Comparison of ENCODE assay signal across 14 mouse cellular contexts in genomic region chr16:33343601-33344000, GRCm38 (mm10). TPM values are rescaled to one million over a fixed set of nuclear protein-coding genes. Genes with fewer than 3 reads are reported as not detected.
DNase-seq lines count a peak whose midpoint lies in the region; ATAC-seq and TF ChIP-seq lines count a peak whose summit lies in the region.
"Had no signal": no experiment of that assay in that cellular context is flagged by ENCODE, and none has a peak within 500 bp of the region (broad histone marks: within the 10 kb centered on the region; RNA-seq: fewer than 3 reads in every experiment).

No protein-coding gene starts in this region.

- H3K4me1 ChIP-seq in hindbrain, postnatal 0 days (ENCODE audit: insufficient read depth, low read length): no peaks in the 10 kb centered on the region; the same call in 1 of the 2 replicates
- H3K4me1 ChIP-seq in hindbrain, embryonic 11.5 days (replicated peaks; ENCODE audit: control insufficient read depth, insufficient read depth, low read length): no peaks in the 10 kb centered on the region
- H3K4me1 ChIP-seq in forebrain, embryonic 12.5 days: peaks cover 14% of the 10 kb centered on the region

- no peaks in the 10 kb centered on the region for H3K36me3 ChIP-seq in hindbrain, postnatal 0 days (ENCODE audit: insufficient read depth, low read length)
- H3K36me3 ChIP-seq in hindbrain, embryonic 11.5 days (ENCODE audit: control insufficient read depth, insufficient read depth, low read length): no peaks in the 10 kb centered on the region
- no peaks in the 10 kb centered on the region for H3K36me3 ChIP-seq in forebrain, embryonic 12.5 days (replicated peaks)
- H3K36me3 ChIP-seq: embryonic facial prominence, embryonic 15.5 days; forebrain, embryonic 15.5 days had no signal

- no peak overlapping the region for H3K4me2 ChIP-seq in hindbrain, postnatal 0 days (ENCODE audit: low read depth, low read length)
- no peak overlapping the region for H3K4me2 ChIP-seq in hindbrain, embryonic 11.5 days (replicated peaks; ENCODE audit: low read depth, low read length)
- H3K4me2 ChIP-seq in forebrain, embryonic 12.5 days: no peak overlapping the region
- H3K4me2 ChIP-seq: forebrain, embryonic 15.5 days; lung, embryonic 14.5 days had no signal

- 93% methylated on average over 7 of the region's 7 CpGs for WGBS in hindbrain, postnatal 0 days
- 87% methylated on average over 7 of the region's 7 CpGs for WGBS in hindbrain, embryonic 11.5 days
- WGBS in forebrain, embryonic 12.5 days: 94% methylated on average over 7 of the region's 7 CpGs

- H3K9ac ChIP-seq in hindbrain, postnatal 0 days (replicated peaks; ENCODE audit: low read length): no peak overlapping the region
- no peak overlapping the region for H3K9ac ChIP-seq in hindbrain, embryonic 11.5 days (ENCODE audit: low read depth, low read length)
- no peak overlapping the region for H3K9ac ChIP-seq in forebrain, embryonic 12.5 days
- H3K9ac ChIP-seq: embryonic facial prominence, embryonic 15.5 days; forebrain, embryonic 15.5 days; lung, embryonic 14.5 days had no signal

- ATAC-seq in hindbrain, postnatal 0 days: peak; percentile 32; the same call in 1 of the 2 replicates
- ATAC-seq in hindbrain, embryonic 11.5 days (ENCODE audit: low FRiP score): no peak
- peak; percentile 91 for ATAC-seq in inflammation-experienced regulatory T-cells, adult 6 months
- ATAC-seq in forebrain, embryonic 12.5 days (ENCODE audit: low FRiP score): no peak
- ATAC-seq: Patski had no signal

- no peaks in the 10 kb centered on the region for H3K27me3 ChIP-seq in hindbrain, postnatal 0 days (ENCODE audit: insufficient read depth, low read length)
- H3K27me3 ChIP-seq in hindbrain, embryonic 11.5 days (ENCODE audit: control insufficient read depth, insufficient read depth, low read length): no peaks in the 10 kb centered on the region
- H3K27me3 ChIP-seq in forebrain, embryonic 12.5 days: no peaks in the 10 kb centered on the region
- H3K27me3 ChIP-seq: embryonic facial prominence, embryonic 15.5 days; forebrain, embryonic 15.5 days; Patski had no signal

- no peaks in the 10 kb centered on the region for H3K9me3 ChIP-seq in hindbrain, postnatal 0 days (ENCODE audit: low read length)
- H3K9me3 ChIP-seq in hindbrain, embryonic 11.5 days (ENCODE audit: control insufficient read depth, low read length): no peaks in the 10 kb centered on the region
- no peaks in the 10 kb centered on the region for H3K9me3 ChIP-seq in forebrain, embryonic 12.5 days
- H3K9me3 ChIP-seq: embryonic facial prominence, embryonic 15.5 days; forebrain, embryonic 15.5 days had no signal

- H3K27ac ChIP-seq in hindbrain, postnatal 0 days: no peak overlapping the region
- H3K27ac ChIP-seq in hindbrain, embryonic 11.5 days (ENCODE audit: low read depth, low read length): no peak overlapping the region
- H3K27ac ChIP-seq in forebrain, embryonic 12.5 days: no peak overlapping the region
- H3K27ac ChIP-seq: forebrain, embryonic 15.5 days had no signal

- no peak for TF ChIP-seq CTCF in hindbrain, postnatal 0 days (IDR thresholded peaks at IDR 0.05; ENCODE audit: low read depth)

- H3K4me3 ChIP-seq in hindbrain, postnatal 0 days (ENCODE audit: low read length): no peak overlapping the region
- H3K4me3 ChIP-seq in hindbrain, embryonic 11.5 days (ENCODE audit: low read depth, low read length): no peak overlapping the region
- H3K4me3 ChIP-seq in forebrain, embryonic 12.5 days (replicated peaks): no peak overlapping the region
- H3K4me3 ChIP-seq: forebrain, embryonic 15.5 days had no signal

- DNase-seq in hindbrain, postnatal 0 days (ENCODE audit: low spot score): no peak
- DNase-seq in hindbrain, embryonic 11.5 days (ENCODE audit: low spot score): no peak
- DNase-seq in CD8-positive naive resting alpha-beta T cell, adult 2 months (ENCODE audit: low read depth in 2 of 2, low spot score in 2 of 2): peak; percentile 40 to 57
- DNase-seq in thymus, postnatal 10 days (ENCODE audit: low spot score in 2 of 2): peak; percentile 54 to 61
- DNase-seq in adrenal gland, adult 8-10 months: no peak
- DNase-seq in layer of hippocampus, adult 18-20 months (ENCODE audit: low spot score in 2 of 2): no peak
- DNase-seq: adrenal gland, adult 2 months; cerebellum, postnatal 36 days; lung, embryonic 14.5 days had no signal

RNA-seq across cellular contexts. Expression of gene Zfp148, which starts 37.0 kb away (rescaled TPM):
- 31.4 and 33.6 TPM in 2 replicates for total RNA-seq in hindbrain, postnatal 0 days (2014; rRNA removed)
- polyA plus RNA-seq in hindbrain, postnatal 0 days (2015; fragmentation: Nextera tagmentation; extraction: Ambion mirVana): 42.1 and 44.4 TPM in 2 replicates
- 48.8 and 48.9 TPM in 2 replicates for polyA plus RNA-seq in hindbrain, embryonic 11.5 days (2014; fragmentation: Nextera tagmentation; extraction: Ambion mirVana)
- polyA plus RNA-seq in inflammation-experienced regulatory T-cells, adult 6 months (2017; shearing (Covaris generic)): 10 to 100 TPM; 45.9 to 50.1 (median 46.0) TPM
- total RNA-seq in adrenal gland, adult 8-10 months (2022): 10 to 100 TPM; 52.2 to 82.0 (median 73.8) TPM
- 100 to 1,000 TPM; 166 to 179 TPM for total RNA-seq in layer of hippocampus, adult 18-20 months (2021)
- 71.1 and 71.2 TPM in 2 replicates for polyA plus RNA-seq in forebrain, embryonic 12.5 days (2016; fragmentation: Nextera tagmentation; extraction: Ambion mirVana)

Comparison
In these comparisons a context has a peak if more than half of its experiments do, and no peak if none do; other contexts are left out.
1. ATAC-seq: peak in hindbrain, postnatal 0 days (single experiment) and inflammation-experienced regulatory T-cells, adult 6 months (single experiment); none in hindbrain, embryonic 11.5 days (single experiment) and forebrain, embryonic 12.5 days (single experiment).
2. DNase-seq: peak in CD8-positive naive resting alpha-beta T cell, adult 2 months (2 of 2) and thymus, postnatal 10 days (2 of 2); none in hindbrain, postnatal 0 days (single experiment), hindbrain, embryonic 11.5 days (single experiment), adrenal gland, adult 8-10 months (single experiment) and layer of hippocampus, adult 18-20 months (0 of 2).